Mouse (Mus musculus): Measurements from ENCODE around the gene Mettl24. TPM values are rescaled to one million over a fixed set of nuclear protein-coding genes. Genes with fewer than 3 reads are reported as not detected.
A peak's percentile ranks its signal among the peaks of the same experiment; 100 is the strongest.

Gene Mettl24
- total RNA-seq, 2 experiments from 2014 or later = 0.31 to 0.86 TPM

- intact Hi-C loops (cut with DNase I) = no loop called here
- Histone ChIP-seq H3K27ac (peak overlapping the region; percentile 35), H3K4me3 (no peak overlapping the region)
- no peak for DNase-seq
- no peak for TF ChIP-seq CTCF (IDR thresholded peaks at IDR 0.05)
These were observed 42.0 kb downstream of the Mettl24 start for GRCm38 (mm10) chr10:40725066-40725465.

GRCm38 (mm10) chr10:40725471-40725870, 42.4 kb downstream of the Mettl24 start:
- intact Hi-C loops (cut with DNase I) = no loop called here
- no peak for TF ChIP-seq CTCF (IDR thresholded peaks at IDR 0.05)
- no peak for DNase-seq
- Histone ChIP-seq H3K4me3 (no peak overlapping the region), H3K27ac (peak overlapping the region; percentile 35)

- no peak for DNase-seq
- intact Hi-C loops (cut with DNase I) = no loop called here
- no peak for TF ChIP-seq CTCF (IDR thresholded peaks at IDR 0.05)
- peak overlapping the region; percentile 28; the same call in 1 of the 2 replicates for H3K27ac ChIP-seq
- H3K4me3 ChIP-seq = no peak overlapping the region
These were observed 43.3 kb downstream of the Mettl24 start for GRCm38 (mm10) chr10:40726288-40726902.

DNA sequence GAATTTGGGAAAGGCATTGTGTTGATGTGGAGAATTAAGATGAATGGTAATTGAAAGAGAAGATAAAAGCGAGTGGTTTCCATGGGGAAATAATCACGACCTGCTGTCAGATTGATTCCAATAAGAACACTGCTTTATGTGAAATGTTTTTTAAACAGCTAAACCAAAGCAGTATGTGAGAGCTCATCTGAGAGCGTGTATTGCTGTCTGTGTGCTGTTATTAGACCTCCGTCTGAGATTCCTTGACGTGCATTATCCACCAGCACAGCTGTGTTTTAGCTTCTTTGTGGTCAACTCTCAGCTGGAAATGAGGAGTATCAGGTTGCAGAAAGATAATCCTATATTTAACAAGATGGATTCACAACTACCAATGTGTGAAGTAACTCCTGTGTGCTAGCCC, 43.9 kb downstream of the Mettl24 start:
- H3K4me3 ChIP-seq = no peak overlapping the region
- DNase-seq = no peak
- intact Hi-C loops (cut with DNase I) = no loop called here
- H3K27ac ChIP-seq = no peak overlapping the region
- no peak for TF ChIP-seq CTCF (IDR thresholded peaks at IDR 0.05)

DNA sequence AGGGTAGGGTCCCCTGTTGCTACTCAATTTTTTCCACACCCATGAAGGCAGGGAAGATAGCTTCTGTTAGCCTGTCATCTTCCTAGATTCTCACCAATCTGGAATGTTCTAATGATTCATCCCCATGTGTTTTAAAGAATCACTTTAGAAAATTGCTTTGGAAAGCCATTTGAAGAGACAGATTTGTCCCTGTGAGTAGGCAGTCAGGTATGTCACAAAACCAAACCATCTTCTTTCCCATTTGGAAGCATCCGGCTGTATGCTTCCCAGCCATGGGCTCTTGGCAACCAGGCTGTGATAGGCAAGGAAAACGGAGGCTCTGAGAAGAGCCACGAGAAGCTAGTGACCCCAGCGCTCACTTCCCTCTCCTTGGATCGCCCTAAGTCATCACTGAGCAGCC, 47.1 kb downstream of the Mettl24 start:
- no peak for DNase-seq
- no peak for TF ChIP-seq CTCF (IDR thresholded peaks at IDR 0.05)
- Histone ChIP-seq H3K4me3 (no peak overlapping the region), H3K27ac (no peak overlapping the region)
- intact Hi-C loops (cut with DNase I) = no loop called here

DNA sequence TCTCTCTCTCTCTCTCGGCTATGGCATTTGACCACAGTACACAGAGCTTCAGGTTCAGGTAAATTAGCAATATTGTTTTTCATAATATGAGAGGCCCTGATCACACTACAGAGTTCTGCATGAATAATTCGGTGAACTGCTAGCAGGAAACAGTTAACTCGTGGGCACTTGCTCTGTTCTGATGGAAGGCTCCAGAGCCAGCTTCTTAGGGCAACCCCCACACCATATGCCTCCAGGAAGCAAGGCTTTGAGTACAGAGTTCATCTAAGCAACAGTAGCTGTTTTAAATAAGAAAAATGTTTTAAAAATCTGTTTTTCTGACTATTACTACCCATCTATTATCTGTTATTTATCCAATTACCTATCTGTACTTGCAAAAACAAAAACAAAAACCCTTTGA, 50.2 kb downstream of the Mettl24 start:
- Histone ChIP-seq H3K4me3 (no peak overlapping the region), H3K27ac (no peak overlapping the region)
- DNase-seq = no peak
- TF ChIP-seq CTCF (IDR thresholded peaks at IDR 0.05) = no peak
- intact Hi-C loops (cut with DNase I) = no loop called here

DNA sequence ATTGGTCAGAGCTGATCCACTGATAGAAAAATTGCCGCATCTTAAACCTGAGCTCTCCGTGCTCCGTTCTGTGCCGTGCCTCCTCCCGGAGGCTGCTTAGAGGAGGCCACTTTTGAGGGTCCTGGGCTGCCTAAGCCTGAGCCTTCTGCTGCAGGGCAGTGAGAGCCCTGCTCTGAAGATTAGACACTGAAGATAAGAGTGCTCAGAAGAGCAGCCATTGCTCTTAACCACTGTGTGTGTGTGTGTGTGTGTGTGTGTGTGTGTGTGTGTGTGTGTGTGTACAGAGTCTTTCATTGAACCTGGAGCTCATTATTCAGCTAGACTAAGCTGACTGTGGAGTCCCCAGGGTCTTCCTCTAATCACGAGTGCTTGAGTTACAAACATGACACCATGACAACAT, 53.1 kb downstream of the Mettl24 start:
- Histone ChIP-seq H3K4me3 (no peak overlapping the region), H3K27ac (no peak overlapping the region)
- no peak for DNase-seq
- intact Hi-C loops (cut with DNase I) = no loop called here
- TF ChIP-seq CTCF (IDR thresholded peaks at IDR 0.05) = no peak

GRCm38 (mm10) chr10:40737274-40738112, 54.4 kb downstream of the Mettl24 start:
- intact Hi-C loops (cut with DNase I) = no loop called here
- no peak overlapping the region for H3K27ac ChIP-seq
- TF ChIP-seq CTCF (IDR thresholded peaks at IDR 0.05) = no peak
- peak overlapping the region; percentile 27 for H3K4me3 ChIP-seq
- DNase-seq = no peak

DNA sequence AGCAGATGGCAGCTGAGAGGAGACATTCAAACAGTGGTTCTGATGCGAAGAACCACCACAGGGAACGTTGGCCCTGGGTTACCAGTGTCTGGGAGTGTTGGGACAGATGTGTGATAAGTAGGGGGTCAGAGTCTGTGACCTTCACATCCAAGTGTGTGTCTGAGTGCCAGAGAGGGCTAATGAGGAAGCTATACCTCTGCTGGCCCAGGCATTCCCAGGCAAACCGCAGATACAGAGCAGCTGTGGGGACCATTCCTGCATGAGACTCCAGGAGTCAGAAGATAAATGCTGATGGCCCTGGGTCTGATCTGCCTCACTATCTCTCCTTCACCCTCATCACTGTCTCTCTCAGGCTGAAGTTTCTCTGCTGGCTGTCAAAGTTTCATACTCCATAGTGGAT, 57.6 kb downstream of the Mettl24 start:
- Histone ChIP-seq H3K27ac (no peak overlapping the region), H3K4me3 (no peak overlapping the region)
- intact Hi-C loops (cut with DNase I) = no loop called here
- DNase-seq = no peak
- no peak for TF ChIP-seq CTCF (IDR thresholded peaks at IDR 0.05)

- no peak for TF ChIP-seq CTCF (IDR thresholded peaks at IDR 0.05)
- H3K4me3 ChIP-seq = no peak overlapping the region
- no peak overlapping the region; the same call in 1 of the 2 replicates for H3K27ac ChIP-seq
- no peak for DNase-seq
- intact Hi-C loops (cut with DNase I) = no loop called here
These were observed 67.4 kb downstream of the Mettl24 start for GRCm38 (mm10) chr10:40750293-40751047.

- intact Hi-C loops (cut with DNase I) = no loop called here
- Histone ChIP-seq H3K4me3 (no peak overlapping the region), H3K27ac (no peak overlapping the region)
- TF ChIP-seq CTCF (IDR thresholded peaks at IDR 0.05) = no peak
- DNase-seq = no peak
These were observed 68.1 kb downstream of the Mettl24 start for GRCm38 (mm10) chr10:40751157-40751556.

DNA sequence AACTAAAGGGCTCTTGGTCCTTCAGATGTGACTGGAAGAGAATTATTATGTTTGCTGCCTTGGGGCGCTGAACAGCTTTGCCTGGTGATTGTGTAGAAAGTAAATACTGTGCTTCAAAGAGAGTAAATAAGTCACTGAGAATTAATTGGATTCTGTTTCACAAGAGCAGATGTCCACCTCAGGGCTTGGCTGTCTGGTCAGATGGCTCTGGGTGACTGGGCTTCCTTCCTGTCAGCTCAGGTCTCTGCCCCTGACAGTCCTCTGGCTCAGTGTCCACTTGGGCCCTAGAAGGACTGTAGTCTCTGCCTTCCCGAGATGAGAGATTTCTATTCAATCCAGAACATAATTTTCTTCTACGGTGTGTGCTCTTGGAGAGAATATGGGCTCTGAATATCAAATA, 70.0 kb downstream of the Mettl24 start:
- no peak for TF ChIP-seq CTCF (IDR thresholded peaks at IDR 0.05)
- Histone ChIP-seq H3K27ac (no peak overlapping the region), H3K4me3 (no peak overlapping the region)
- intact Hi-C loops (cut with DNase I) = no loop called here
- peak; percentile 23 for DNase-seq
